Mouse (Mus musculus) limb, embryonic 14.5 days (tissue): ENCODE data around the gene Tns3. TPM values are rescaled to one million over a fixed set of nuclear protein-coding genes. Genes with fewer than 3 reads are reported as not detected.
A peak's percentile ranks its signal among the peaks of the same experiment; 100 is the strongest.

Experiments
- ATAC-seq: fragments of 200-750 bp; cut with Nextera tagmentation; 2 replicates; pipeline ENCODE4 v1.8.0; 2017; ENCODE audit warnings: low read depth, moderate number of reproducible peaks, moderate TSS enrichment; ENCODE audit not compliant: low FRiP score
- DNase-seq: peaks from one replicate; pipeline ENCODE4 v3.0.0-alpha.2; 2015; ENCODE audit warnings: low spot score
- H3K27ac ChIP-seq: fragments of 300-500 bp; sonication (generic); replicated peaks from 2 replicates; pipeline ENCODE4 v1.5.1; 2014; ENCODE audit warnings: low read depth, mild to moderate bottlenecking, low read length, moderate library complexity, mixed read lengths
- H3K27me3 ChIP-seq: fragments of 300-500 bp; sonication (generic); 2 replicates; pipeline ENCODE4 v1.6.1; 2014; ENCODE audit warnings: low read length, mixed read lengths; ENCODE audit not compliant: control insufficient read depth, insufficient read depth
- H3K36me3 ChIP-seq: fragments of 300-500 bp; sonication (generic); 2 replicates; pipeline ENCODE4 v1.6.1; 2014; ENCODE audit warnings: mild to moderate bottlenecking, low read length, moderate library complexity, mixed read lengths; ENCODE audit not compliant: control insufficient read depth, insufficient read depth
- H3K4me1 ChIP-seq: fragments of 300-500 bp; sonication (generic); 2 replicates; pipeline ENCODE4 v1.6.1; 2014; ENCODE audit warnings: antibody characterized with exemption, low read length, mixed read lengths; ENCODE audit not compliant: control insufficient read depth, insufficient read depth
- H3K4me2 ChIP-seq: fragments of 300-500 bp; sonication (generic); replicated peaks from 2 replicates; pipeline ENCODE4 v1.6.1; 2014; ENCODE audit warnings: low read depth, mild to moderate bottlenecking, low read length, moderate library complexity; ENCODE audit not compliant: severe bottlenecking
- H3K4me3 ChIP-seq: fragments of 300-500 bp; sonication (generic); replicated peaks from 2 replicates; pipeline ENCODE4 v1.5.1; 2014; ENCODE audit warnings: low read length
- H3K9ac ChIP-seq: fragments of 300-500 bp; sonication (generic); 2 replicates; pipeline ENCODE4 v1.6.1; 2014; ENCODE audit warnings: mild to moderate bottlenecking, low read depth, low read length, moderate library complexity; ENCODE audit not compliant: severe bottlenecking
- H3K9me3 ChIP-seq: fragments of 300-500 bp; sonication (generic); 2 replicates; pipeline ENCODE4 v1.6.1; 2016; ENCODE audit warnings: low read length; ENCODE audit not compliant: control insufficient read depth
- POLR2A ChIP-seq: fragments of 200-500 bp; IDR thresholded peaks from 2 replicates; pipeline ENCODE4 v1.8.0; 2012; ENCODE audit warnings: inconsistent platforms, mild to moderate bottlenecking, moderate library complexity, borderline replicate concordance; ENCODE audit not compliant: insufficient read depth, insufficient read length; ENCODE audit errors: extremely low read depth
- WGBS: fragments of 180-500 bp; shearing (Covaris S2); extraction: QIAGEN DNeasy Blood & Tissue Kit; methylation state at CpG from one replicate; pipeline ENCODE4 v1.1.7; 2014; 5-methylcytosine and 5-hydroxymethylcytosine counted together
- polyA plus RNA-seq, 2 experiments: library from polyadenylated mRNA; depleted of rRNA in 1 of 2; stranded (reverse) in 1 of 2; unstranded in 1 of 2; fragments of >200 nt; fragmentation: Nextera tagmentation in 1 of 2; extraction: Ambion mirVana in 1 of 2; gene quantifications; 2 replicates each; pipeline versions ENCODE4 v1.2.1 to v1.2.3; 2012 to 2014

The Tns3 gene
- polyA plus RNA-seq, 2 experiments: 27.4 to 59.1 TPM

- peaks cover 84% of the 10 kb centered on the region for H3K36me3 ChIP-seq
- TF ChIP-seq POLR2A: no peak
- H3K4me1 ChIP-seq: no peaks in the 10 kb centered on the region
- no peak overlapping the region for H3K27ac ChIP-seq
- no peak overlapping the region for H3K4me3 ChIP-seq
- H3K9me3 ChIP-seq: no peaks in the 10 kb centered on the region
- whole genome bisulfite sequencing: 69% methylated on average over 4 of the region's 4 CpGs
- ATAC-seq: no peak
- no peak overlapping the region for H3K4me2 ChIP-seq
- no peaks in the 10 kb centered on the region for H3K27me3 ChIP-seq
- no peak overlapping the region for H3K9ac ChIP-seq
- DNase-seq: no peak
These were observed 133.8 kb downstream of the Tns3 start for GRCm38 (mm10) chr11:8530506-8530905.

GRCm38 (mm10) chr11:8530036-8530435 is 134.3 kb downstream of the Tns3 start:
- no peak for TF ChIP-seq POLR2A
- Histone ChIP-seq H3K27me3 (no peaks in the 10 kb centered on the region), H3K9me3 (no peaks in the 10 kb centered on the region), H3K4me2 (no peak overlapping the region), H3K36me3 (peaks cover 83% of the 10 kb centered on the region), H3K4me1 (no peaks in the 10 kb centered on the region), H3K27ac (no peak overlapping the region), H3K9ac (no peak overlapping the region), H3K4me3 (no peak overlapping the region)
- ATAC-seq (no peak), DNase-seq (no peak)
- 85% methylated on average over 4 of the region's 4 CpGs for WGBS

GRCm38 (mm10) chr11:8525463-8526145 is 138.7 kb downstream of the Tns3 start:
- 82% methylated on average over 9 of the region's 9 CpGs for WGBS
- H3K4me3 ChIP-seq: no peak overlapping the region
- DNase-seq (no peak), ATAC-seq (no peak)
- H3K27ac ChIP-seq: no peak overlapping the region
- peaks cover 76% of the 10 kb centered on the region for H3K36me3 ChIP-seq
- 0 out of 2 replicates have a peak, but pooled peaks cover 4% of the 10 kb centered on the region for H3K4me1 ChIP-seq
- no peaks in the 10 kb centered on the region for H3K9me3 ChIP-seq
- no peaks in the 10 kb centered on the region for H3K27me3 ChIP-seq
- no peak overlapping the region for H3K4me2 ChIP-seq
- no peak for TF ChIP-seq POLR2A
- no peak overlapping the region for H3K9ac ChIP-seq

GRCm38 (mm10) chr11:8523344-8524126 is 140.8 kb downstream of the Tns3 start:
- DNase-seq (peak; percentile 73), ATAC-seq (peak; percentile 72)
- Histone ChIP-seq H3K9me3 (no peaks in the 10 kb centered on the region), H3K4me3 (no peak overlapping the region), H3K4me1 (0 out of 2 replicates have a peak, but pooled peaks cover 4% of the 10 kb centered on the region), H3K36me3 (peaks cover 79% of the 10 kb centered on the region), H3K9ac (no peak overlapping the region), H3K4me2 (no peak overlapping the region), H3K27ac (no peak overlapping the region), H3K27me3 (no peaks in the 10 kb centered on the region)
- no peak for TF ChIP-seq POLR2A
- 28% methylated on average over 10 of the region's 10 CpGs for WGBS

- H3K4me2 ChIP-seq: no peak overlapping the region
These were observed 150.7 kb downstream of the Tns3 start for GRCm38 (mm10) chr11:8513359-8514253.

More at GRCm38 (mm10) chr11:8513359-8514253, 150.7 kb downstream of the Tns3 start:
- Histone ChIP-seq H3K27me3 (no peaks in the 10 kb centered on the region), H3K9me3 (no peaks in the 10 kb centered on the region), H3K36me3 (peaks cover 89% of the 10 kb centered on the region), H3K4me1 (0 out of 2 replicates have a peak, but pooled peaks cover 2% of the 10 kb centered on the region), H3K27ac (0 out of 2 replicates have a peak overlapping the region, but pooled peaks have one; percentile 33), H3K4me3 (no peak overlapping the region), H3K9ac (no peak overlapping the region)
- DNase-seq (peak; percentile 49), ATAC-seq (no peak)
- 79% methylated on average over 7 of the region's 7 CpGs for WGBS
- TF ChIP-seq POLR2A: no peak
